Mouse (Mus musculus) liver, embryonic 16.5 days (tissue): ENCODE data around the gene Por. TPM values are rescaled to one million over a fixed set of nuclear protein-coding genes. Genes with fewer than 3 reads are reported as not detected.

Experiments
- ATAC-seq: fragments of 200-750 bp; cut with Nextera tagmentation; 2 replicates; pipeline ENCODE4 v1.8.0; 2017; ENCODE audit warnings: low read depth, mild to moderate bottlenecking, moderate number of reproducible peaks, moderate library complexity
- H3K27ac ChIP-seq: fragments of 300-500 bp; sonication (generic); 2 replicates; pipeline ENCODE4 v1.5.1; 2014; ENCODE audit warnings: mild to moderate bottlenecking, low read length
- H3K27me3 ChIP-seq: fragments of 300-500 bp; sonication (generic); 2 replicates; pipeline ENCODE4 v1.6.1; 2014; ENCODE audit warnings: low read depth, low read length, mixed read lengths; ENCODE audit not compliant: control insufficient read depth, insufficient read depth
- H3K36me3 ChIP-seq: fragments of 300-500 bp; sonication (generic); 2 replicates; pipeline ENCODE4 v1.6.1; 2014; ENCODE audit warnings: mild to moderate bottlenecking; ENCODE audit not compliant: control insufficient read depth, insufficient read depth
- H3K4me1 ChIP-seq: fragments of 300-500 bp; sonication (generic); 2 replicates; pipeline ENCODE4 v1.6.1; 2014; ENCODE audit warnings: low read depth, low read length, mixed read lengths; ENCODE audit not compliant: control insufficient read depth
- H3K4me2 ChIP-seq: fragments of 300-500 bp; sonication (generic); 2 replicates; pipeline ENCODE4 v1.6.1; 2014; ENCODE audit warnings: low read depth, low read length, mixed read lengths
- H3K4me3 ChIP-seq: fragments of 300-500 bp; sonication (generic); 2 replicates; pipeline ENCODE4 v1.5.1; 2014; ENCODE audit warnings: low read depth, mild to moderate bottlenecking, low read length
- H3K9ac ChIP-seq: fragments of 300-500 bp; sonication (generic); 2 replicates; pipeline ENCODE4 v1.6.1; 2014; ENCODE audit warnings: low read depth, low read length
- H3K9me3 ChIP-seq: fragments of 300-500 bp; sonication (generic); replicated peaks from 2 replicates; pipeline ENCODE4 v1.6.1; 2016; ENCODE audit warnings: low read length; ENCODE audit not compliant: control insufficient read depth
- WGBS: fragments of 180-500 bp; shearing (Covaris S2); extraction: QIAGEN DNeasy Blood & Tissue Kit; methylation state at CpG from one replicate; pipeline ENCODE4 v1.1.7; 2014; ENCODE audit not compliant: insufficient replicate concordance; 5-methylcytosine and 5-hydroxymethylcytosine counted together
- polyA plus RNA-seq: library from polyadenylated mRNA; unstranded; fragments of >200 nt; fragmentation: Nextera tagmentation; extraction: Ambion mirVana; gene quantifications from 2 replicates; pipeline ENCODE4 v1.2.1, GENCODE M21; 2015

Gene Por
- polyA plus RNA-seq, 1 experiment from 2014 or later, result 53.1 TPM

DNA sequence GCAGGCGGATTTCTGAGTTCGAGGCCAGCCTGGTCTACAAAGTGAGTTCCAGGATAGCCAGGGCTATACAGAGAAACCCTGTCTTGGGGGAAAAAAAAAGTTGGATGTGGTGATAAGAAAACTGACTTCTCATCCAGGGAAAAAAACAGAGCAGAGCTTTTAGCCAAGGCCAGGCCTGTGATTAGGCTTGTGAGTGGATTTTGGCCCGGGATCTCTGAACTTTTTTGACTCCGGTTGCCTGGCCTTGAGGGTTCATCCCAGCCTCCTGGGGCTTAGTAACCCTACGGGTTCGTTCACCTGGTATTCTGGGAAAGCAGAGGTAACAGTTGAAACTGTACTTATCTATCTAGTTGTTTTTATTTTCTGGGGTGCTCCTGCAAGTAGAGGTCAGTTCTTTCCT, 8.6 kb downstream of the Por start:
- H3K4me2 ChIP-seq, result no peak overlapping the region
- no peak overlapping the region for H3K9ac ChIP-seq
- WGBS, result 68% methylated on average over 6 of the region's 6 CpGs
- no peak overlapping the region for H3K27ac ChIP-seq
- ATAC-seq, result no peak
- peaks cover 6% of the 10 kb centered on the region for H3K4me1 ChIP-seq
- H3K27me3 ChIP-seq, result no peaks in the 10 kb centered on the region
- no peak overlapping the region for H3K4me3 ChIP-seq
- no peaks in the 10 kb centered on the region for H3K9me3 ChIP-seq
- no peaks in the 10 kb centered on the region for H3K36me3 ChIP-seq

DNA sequence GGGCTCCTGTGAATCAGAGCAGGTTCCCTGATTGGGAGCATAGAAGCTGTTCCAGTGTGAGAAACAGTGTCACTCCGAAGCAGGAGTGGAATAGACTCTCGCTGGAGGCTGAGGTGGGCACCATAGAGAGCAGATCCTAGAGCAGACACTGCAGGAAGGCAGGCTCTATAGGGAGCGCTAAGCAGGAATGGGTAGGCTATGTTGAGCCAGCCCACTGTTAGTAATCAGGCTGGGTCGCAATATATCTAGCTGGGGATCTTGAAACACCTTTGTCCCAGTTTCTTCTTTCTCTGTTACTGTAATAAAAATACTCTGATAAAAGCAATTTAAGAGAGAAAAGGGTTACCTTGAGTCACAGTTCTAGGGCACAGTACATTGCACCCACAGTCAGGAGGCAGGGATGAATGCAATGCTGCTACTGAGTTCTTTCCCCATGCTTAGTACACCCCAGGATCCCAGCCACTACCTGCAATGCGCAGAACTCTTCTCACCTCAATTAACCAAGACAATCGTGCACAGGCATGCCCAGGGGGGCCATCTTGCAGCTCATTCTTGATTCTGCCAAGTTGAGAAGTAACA, 11.2 kb downstream of the Por start:
- H3K27me3 ChIP-seq, result no peaks in the 10 kb centered on the region
- no peaks in the 10 kb centered on the region for H3K36me3 ChIP-seq

DNA sequence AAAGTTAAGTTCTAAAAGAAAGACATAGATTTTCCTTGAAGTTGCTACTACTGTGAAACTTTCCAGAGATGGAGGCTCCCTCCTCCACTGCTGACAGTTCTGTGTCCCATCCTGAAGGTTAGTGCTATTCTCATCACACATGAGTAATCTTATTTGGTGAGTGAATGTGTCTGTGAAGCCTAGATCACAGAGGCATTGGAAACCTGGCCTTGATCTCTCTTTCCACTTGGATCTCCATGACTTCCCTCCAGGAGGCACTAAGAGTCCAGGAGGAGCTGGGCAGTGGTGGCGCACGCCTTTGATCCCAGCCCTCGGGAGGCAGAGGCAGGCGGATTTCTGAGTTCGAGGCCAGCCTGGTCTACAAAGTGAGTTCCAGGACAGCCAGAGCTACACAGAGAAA, 12.2 kb downstream of the Por start:
- no peak for ATAC-seq
- H3K4me3 ChIP-seq, result no peak overlapping the region
- H3K4me2 ChIP-seq, result no peak overlapping the region
- no peak overlapping the region for H3K27ac ChIP-seq
- H3K4me1 ChIP-seq, result no peaks in the 10 kb centered on the region; the same call in 1 of the 2 replicates
- H3K27me3 ChIP-seq, result no peaks in the 10 kb centered on the region
- no peaks in the 10 kb centered on the region for H3K9me3 ChIP-seq
- H3K9ac ChIP-seq, result no peak overlapping the region
- no peaks in the 10 kb centered on the region for H3K36me3 ChIP-seq
- WGBS, result 79% methylated on average over 5 of the region's 5 CpGs

More for the DNA sequence above, 11.2 kb downstream of the Por start:
- Histone ChIP-seq H3K9ac (no peak overlapping the region), H3K9me3 (no peaks in the 10 kb centered on the region), H3K4me1 (no peaks in the 10 kb centered on the region; the same call in 1 of the 2 replicates), H3K4me2 (no peak overlapping the region), H3K27ac (no peak overlapping the region), H3K4me3 (no peak overlapping the region)
- ATAC-seq, result no peak
- 67% methylated on average over 6 of the region's 6 CpGs for WGBS

DNA sequence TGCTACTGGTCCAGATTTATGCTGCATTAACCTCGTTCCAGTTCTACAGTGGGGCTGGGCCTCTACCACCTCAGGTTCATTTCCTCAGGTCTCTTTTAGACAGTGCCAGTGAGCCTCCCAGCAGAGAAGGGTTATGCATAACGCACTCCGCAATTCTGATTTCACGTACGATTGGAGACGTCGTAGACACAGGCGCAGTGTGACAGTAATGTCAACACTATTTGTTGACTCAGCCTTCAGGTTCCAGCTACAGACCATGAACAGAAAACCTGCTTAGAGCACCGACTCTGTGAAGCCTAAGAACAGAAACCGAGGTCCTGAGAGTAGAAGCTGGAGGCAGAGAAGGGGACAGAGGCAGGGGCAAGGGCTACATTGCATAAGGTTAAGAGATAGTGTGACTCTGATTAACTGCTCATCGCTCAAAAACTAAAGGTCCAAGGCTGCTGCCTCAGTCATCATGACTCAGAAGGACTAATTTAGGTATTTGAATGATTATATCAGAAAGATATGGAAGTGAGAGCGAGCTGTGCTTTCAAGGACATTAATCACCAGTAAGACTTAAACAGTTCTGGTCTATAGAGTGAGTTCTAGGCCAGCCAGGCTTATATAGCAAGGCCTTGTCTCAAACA, 13.2 kb downstream of the Por start:
- H3K9me3 ChIP-seq, result no peaks in the 10 kb centered on the region
- ATAC-seq, result peak; percentile 59
- H3K4me2 ChIP-seq, result 0 out of 2 replicates have a peak overlapping the region, but pooled peaks have one; percentile 0
- 66% methylated on average over 12 of the region's 12 CpGs for WGBS
- H3K27ac ChIP-seq, result peak overlapping the region; percentile 51; the same call in 1 of the 2 replicates
- H3K36me3 ChIP-seq, result no peaks in the 10 kb centered on the region
- H3K4me3 ChIP-seq, result no peak overlapping the region
- H3K27me3 ChIP-seq, result no peaks in the 10 kb centered on the region
- H3K4me1 ChIP-seq, result peaks cover 3% of the 10 kb centered on the region
- H3K9ac ChIP-seq, result no peak overlapping the region

DNA sequence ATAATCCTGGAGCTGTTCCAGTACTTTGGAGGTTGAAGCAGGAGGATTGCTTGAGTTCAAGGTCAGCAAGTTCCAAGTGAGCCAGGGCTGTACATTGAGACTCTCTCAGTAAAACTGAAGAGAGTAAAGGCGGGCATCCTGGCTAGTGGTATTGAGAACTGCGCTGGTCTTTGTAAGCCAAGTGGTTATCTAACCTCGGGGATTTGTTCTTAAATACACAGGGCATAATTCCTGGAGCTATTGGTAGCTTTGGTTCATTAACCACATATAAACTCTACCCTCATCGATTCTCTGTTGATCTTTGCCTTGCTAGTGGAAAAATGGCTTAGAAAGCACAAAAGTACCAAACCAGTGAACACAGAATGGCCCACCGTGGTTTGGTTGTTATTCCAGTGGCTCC, 20.6 kb downstream of the Por start:
- no peak for ATAC-seq
- Histone ChIP-seq H3K9me3 (no peaks in the 10 kb centered on the region), H3K4me1 (peaks cover 22% of the 10 kb centered on the region), H3K9ac (no peak overlapping the region), H3K4me3 (no peak overlapping the region), H3K27me3 (no peaks in the 10 kb centered on the region), H3K27ac (no peak overlapping the region), H3K36me3 (no peaks in the 10 kb centered on the region), H3K4me2 (peak overlapping the region; percentile 96)
- 60% methylated on average over 5 of the region's 5 CpGs for WGBS

DNA sequence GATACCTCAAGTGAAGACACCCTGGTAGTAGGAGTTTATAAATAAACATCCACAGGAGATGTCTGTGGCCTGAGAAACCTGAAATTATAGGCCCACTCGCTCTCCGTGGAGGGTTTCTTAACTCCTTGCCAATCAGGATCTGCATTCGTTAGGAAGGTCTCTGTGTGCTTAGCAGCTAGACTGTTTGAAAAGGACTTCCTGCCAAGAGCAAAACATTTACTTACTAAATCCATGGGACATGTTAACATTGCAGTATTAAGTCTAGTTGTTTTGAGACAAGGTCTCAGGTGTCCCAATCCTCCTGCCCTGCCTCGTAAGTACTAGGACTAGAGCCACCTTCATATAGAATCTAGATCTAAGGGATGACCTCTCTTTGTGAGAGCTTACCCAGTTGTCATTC, 21.4 kb downstream of the Por start:
- Histone ChIP-seq H3K27me3 (no peaks in the 10 kb centered on the region), H3K27ac (no peak overlapping the region), H3K9ac (no peak overlapping the region), H3K9me3 (no peaks in the 10 kb centered on the region), H3K4me3 (no peak overlapping the region), H3K4me1 (peaks cover 22% of the 10 kb centered on the region), H3K36me3 (no peaks in the 10 kb centered on the region), H3K4me2 (no peak overlapping the region)
- 60% methylated on average over 4 of the region's 4 CpGs for WGBS
- ATAC-seq, result no peak

DNA sequence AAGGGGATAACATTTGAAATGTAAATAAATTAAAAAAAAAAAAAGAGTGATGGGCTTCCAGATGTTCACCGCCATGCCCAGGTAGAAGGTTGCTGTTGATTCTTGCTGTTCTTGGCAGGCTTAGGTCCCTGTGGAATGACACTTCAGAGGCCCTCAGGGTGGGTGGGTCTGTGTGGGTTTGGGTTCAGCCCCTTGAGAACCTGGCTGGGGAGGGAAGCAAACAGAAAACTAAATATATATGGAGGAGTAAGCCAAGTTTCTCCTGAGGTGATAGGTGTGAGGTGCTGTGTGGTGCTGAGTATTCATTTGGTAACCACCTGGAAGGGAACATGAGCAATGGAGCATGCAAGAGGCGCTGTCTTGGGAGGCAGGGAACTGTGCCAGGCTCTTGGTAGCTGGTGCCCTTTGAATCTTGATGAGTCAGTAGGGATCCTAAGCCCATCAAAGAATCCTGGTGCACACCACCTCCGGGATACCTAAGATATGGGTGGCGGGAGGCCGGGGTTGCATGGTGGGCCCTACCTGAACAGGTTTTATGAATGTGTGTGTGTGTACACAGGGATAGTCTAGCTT, 23.5 kb downstream of the Por start:
- no peak overlapping the region for H3K4me2 ChIP-seq
- H3K4me3 ChIP-seq, result no peak overlapping the region
- ATAC-seq, result no peak
- no peak overlapping the region for H3K9ac ChIP-seq
- no peaks in the 10 kb centered on the region for H3K36me3 ChIP-seq
- H3K9me3 ChIP-seq, result no peaks in the 10 kb centered on the region
- H3K27me3 ChIP-seq, result no peaks in the 10 kb centered on the region
- no peak overlapping the region for H3K27ac ChIP-seq
- peaks cover 16% of the 10 kb centered on the region for H3K4me1 ChIP-seq
- WGBS, result 77% methylated on average over 5 of the region's 5 CpGs

DNA sequence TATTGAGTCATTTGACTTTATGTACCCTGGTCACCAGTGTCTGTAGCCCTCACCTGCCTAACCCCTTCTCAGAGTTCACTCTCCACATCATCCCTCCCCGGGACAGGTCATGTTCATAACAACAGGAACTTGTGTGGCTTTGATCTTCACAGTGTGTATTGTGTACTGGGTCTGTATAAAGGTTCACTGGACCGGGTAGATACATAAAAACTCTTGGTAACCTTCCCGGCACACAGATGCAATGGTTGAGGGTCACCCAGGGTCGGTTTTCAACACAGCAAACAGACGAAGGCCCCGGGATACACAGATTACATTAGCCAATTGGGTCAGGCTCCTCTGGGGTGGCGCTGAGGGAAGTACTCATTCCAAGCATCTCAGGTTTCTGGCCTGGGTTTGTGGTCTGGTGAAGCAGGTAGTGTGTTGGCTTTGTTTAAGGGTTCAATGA, 25.5 kb downstream of the Por start:
- WGBS, result 50% methylated on average over 7 of the region's 7 CpGs
- H3K9me3 ChIP-seq, result no peaks in the 10 kb centered on the region
- peaks cover 8% of the 10 kb centered on the region for H3K4me1 ChIP-seq
- no peak overlapping the region for H3K9ac ChIP-seq
- H3K36me3 ChIP-seq, result no peaks in the 10 kb centered on the region
- ATAC-seq, result peak; percentile 87
- H3K27me3 ChIP-seq, result no peaks in the 10 kb centered on the region
- no peak overlapping the region for H3K4me3 ChIP-seq
- peak overlapping the region; percentile 59 for H3K27ac ChIP-seq
- H3K4me2 ChIP-seq, result no peak overlapping the region

DNA sequence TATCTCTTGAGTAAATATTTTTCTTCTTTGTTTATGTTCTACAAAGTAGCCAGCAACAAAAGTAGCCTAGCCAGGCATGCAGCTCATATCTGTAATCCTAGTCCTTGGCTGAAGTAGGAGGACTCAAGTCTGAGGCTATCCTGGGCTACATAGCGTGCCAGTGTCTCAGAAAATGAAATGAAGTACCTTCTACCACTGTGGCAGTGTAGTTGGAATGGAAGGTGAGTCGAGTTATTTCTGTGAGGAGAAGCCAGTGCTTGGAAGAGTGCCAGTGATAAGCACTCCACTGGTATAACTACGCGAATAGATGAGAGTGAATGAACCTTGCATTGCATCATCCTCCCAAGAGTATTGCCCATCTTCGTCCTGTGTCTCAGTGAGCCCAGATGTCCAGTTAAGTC, 27.9 kb downstream of the Por start:
- H3K4me1 ChIP-seq, result peaks cover 8% of the 10 kb centered on the region
- H3K27ac ChIP-seq, result no peak overlapping the region
- no peaks in the 10 kb centered on the region for H3K9me3 ChIP-seq
- no peak overlapping the region for H3K4me2 ChIP-seq
- H3K9ac ChIP-seq, result no peak overlapping the region
- no peaks in the 10 kb centered on the region for H3K27me3 ChIP-seq
- no peak overlapping the region for H3K4me3 ChIP-seq
- 53% methylated on average over 5 of the region's 5 CpGs for WGBS
- H3K36me3 ChIP-seq, result no peaks in the 10 kb centered on the region
- no peak for ATAC-seq
